Mouse (Mus musculus) thymus, adult 2 months (tissue): ENCODE results near the gene Eid3. TPM values are rescaled to one million over a fixed set of nuclear protein-coding genes. Genes with fewer than 3 reads are reported as not detected.

ENCODE experiments used
- DNase-seq: peaks from one replicate; pipeline ENCODE4 v3.0.0; 2021
- H3K27ac ChIP-seq: fragments of 200-500 bp; 2 replicates; pipeline ENCODE4 v1.5.1; 2012; ENCODE audit warnings: low read length, control low read depth; ENCODE audit not compliant: control insufficient read depth, insufficient read depth
- H3K27me3 ChIP-seq: fragments of 200-500 bp; 2 replicates; pipeline ENCODE4 v1.6.1; 2012; ENCODE audit warnings: mild to moderate bottlenecking, low read length, moderate library complexity, mixed read lengths; ENCODE audit not compliant: control insufficient read depth, insufficient read depth
- H3K36me3 ChIP-seq: fragments of 200-500 bp; 2 replicates; pipeline ENCODE4 v1.6.1; 2012; ENCODE audit warnings: mild to moderate bottlenecking, low read length, moderate library complexity; ENCODE audit not compliant: control insufficient read depth, insufficient read depth
- H3K4me1 ChIP-seq: fragments of 200-500 bp; replicated peaks from 2 replicates; pipeline ENCODE4 v1.6.1; 2012; ENCODE audit warnings: low read length; ENCODE audit not compliant: control insufficient read depth, insufficient read depth
- H3K4me3 ChIP-seq: fragments of 200-500 bp; 2 replicates; pipeline ENCODE4 v1.5.1; 2012; ENCODE audit warnings: mild to moderate bottlenecking, low read length, control low read depth, moderate library complexity; ENCODE audit not compliant: control insufficient read depth, insufficient read depth
- CTCF ChIP-seq: fragments of 200-500 bp; IDR thresholded peaks from 2 replicates; pipeline ENCODE4 v1.5.1; 2012; ENCODE audit warnings: mild to moderate bottlenecking, control low read depth, low read length, moderate library complexity, borderline replicate concordance; ENCODE audit not compliant: control insufficient read depth, poor library complexity, insufficient read depth; ENCODE audit errors: extremely low read depth
- POLR2A ChIP-seq: fragments of 200-500 bp; IDR thresholded peaks from 2 replicates; pipeline ENCODE4 v1.6.1; 2012; ENCODE audit warnings: mild to moderate bottlenecking, low read length, control low read depth, moderate library complexity; ENCODE audit not compliant: control insufficient read depth, poor library complexity, insufficient read depth; ENCODE audit errors: extremely low read depth
- WGBS: fragments of 180-500 bp; shearing (Covaris S2); methylation state at CpG from one replicate; pipeline ENCODE4 v1.1.7; 2018; 5-methylcytosine and 5-hydroxymethylcytosine counted together
- polyA plus RNA-seq: library from polyadenylated mRNA; depleted of rRNA; stranded (reverse); fragments of >200 nt; gene quantifications from 2 replicates; pipeline ENCODE4 v1.2.3, GENCODE M21; 2012; rRNA removed

Eid3 gene
- 0.37 and 0.46 TPM in 2 replicates for polyA plus RNA-seq

DNA sequence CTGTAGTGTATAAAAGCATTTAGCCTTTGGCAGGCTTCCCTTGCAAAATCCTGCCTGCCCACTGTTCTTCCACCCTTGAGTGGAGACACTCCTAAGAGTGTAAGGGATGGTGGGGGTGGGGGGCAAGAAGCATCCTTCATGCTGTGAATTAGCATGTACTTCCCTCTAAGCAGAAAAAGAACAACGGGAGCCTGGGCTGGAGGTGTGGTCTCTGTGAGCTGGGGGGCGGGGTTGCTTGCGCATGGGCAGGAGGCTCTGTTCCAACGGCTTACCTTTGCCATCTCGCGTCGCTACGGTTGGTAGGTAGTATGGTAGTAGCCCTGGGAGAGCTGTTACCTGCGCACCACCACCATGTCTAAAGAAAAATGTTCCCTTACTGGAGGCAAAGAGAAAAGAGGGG, at the start of gene Eid3:
Gene Eid3 (plus strand): TSS at position 271 of the 400 bp plus-strand sequence.
- H3K36me3 ChIP-seq, result no peaks in the 10 kb centered on the region
- TF ChIP-seq POLR2A, result no peak
- no peak for TF ChIP-seq CTCF
- peak within 1 kb of the TSS; percentile 4 for H3K4me3 ChIP-seq
- H3K4me1 ChIP-seq, result peaks cover 8% of the 10 kb centered on the region
- peak; percentile 41 for DNase-seq
- no peak within 1 kb of the TSS for H3K27ac ChIP-seq
- WGBS, result 56% methylated on average over 9 of the region's 9 CpGs
- H3K27me3 ChIP-seq, result no peaks in the 10 kb centered on the region

DNA sequence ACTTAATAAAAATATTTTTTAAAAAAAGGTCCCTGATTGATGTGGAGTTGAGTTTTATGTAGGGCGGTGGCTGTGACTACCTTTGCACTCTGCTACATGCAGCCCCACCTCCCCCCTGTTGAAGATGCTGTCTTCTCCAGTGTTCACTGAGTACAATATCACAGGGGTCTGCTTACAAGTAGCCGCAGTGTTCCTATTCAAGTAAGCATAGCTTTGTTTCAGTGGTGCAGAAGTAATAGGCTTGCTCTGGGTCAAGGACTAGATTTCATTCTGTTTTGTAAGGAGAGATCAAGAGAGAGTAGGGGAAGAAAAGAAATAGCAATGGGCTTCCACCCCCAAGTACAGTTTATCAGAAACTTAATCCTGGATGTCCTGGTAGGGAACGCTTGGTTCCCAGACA, 48.9 kb upstream of the Eid3 start:
- Histone ChIP-seq H3K4me3 (no peak overlapping the region), H3K27me3 (no peaks in the 10 kb centered on the region), H3K27ac (no peak overlapping the region), H3K4me1 (peaks cover 13% of the 10 kb centered on the region), H3K36me3 (no peaks in the 10 kb centered on the region)
- no peak for DNase-seq
- TF ChIP-seq POLR2A (no peak), CTCF (no peak)
- WGBS, result 93% methylated on average over 3 of the region's 3 CpGs

DNA sequence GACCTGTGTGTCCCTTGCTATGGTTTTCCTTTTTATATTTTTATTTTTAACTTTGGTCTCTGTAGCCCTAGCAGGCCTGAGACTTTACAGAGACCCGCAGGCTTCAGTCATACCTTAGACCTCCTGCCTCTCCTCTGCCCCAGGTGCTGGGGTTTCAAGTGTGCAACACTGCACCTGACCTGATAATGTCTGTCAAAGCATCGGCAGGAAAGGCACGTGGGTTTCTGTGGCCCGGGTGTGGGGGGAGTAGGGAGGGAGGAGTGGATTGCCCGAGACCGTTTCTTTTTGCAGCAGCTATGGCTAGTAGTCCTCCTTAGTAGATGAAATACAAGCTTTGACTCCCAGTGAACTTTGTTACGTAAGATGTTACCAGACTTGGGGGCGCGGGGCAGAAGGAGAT, 48.5 kb upstream of the Eid3 start:
- no peak for TF ChIP-seq POLR2A
- no peak for TF ChIP-seq CTCF
- peak; percentile 37 for DNase-seq
- H3K4me3 ChIP-seq, result no peak overlapping the region
- WGBS, result 32% methylated on average over 9 of the region's 9 CpGs
- no peaks in the 10 kb centered on the region for H3K27me3 ChIP-seq
- no peaks in the 10 kb centered on the region for H3K36me3 ChIP-seq
- peaks cover 13% of the 10 kb centered on the region for H3K4me1 ChIP-seq
- H3K27ac ChIP-seq, result no peak overlapping the region

DNA sequence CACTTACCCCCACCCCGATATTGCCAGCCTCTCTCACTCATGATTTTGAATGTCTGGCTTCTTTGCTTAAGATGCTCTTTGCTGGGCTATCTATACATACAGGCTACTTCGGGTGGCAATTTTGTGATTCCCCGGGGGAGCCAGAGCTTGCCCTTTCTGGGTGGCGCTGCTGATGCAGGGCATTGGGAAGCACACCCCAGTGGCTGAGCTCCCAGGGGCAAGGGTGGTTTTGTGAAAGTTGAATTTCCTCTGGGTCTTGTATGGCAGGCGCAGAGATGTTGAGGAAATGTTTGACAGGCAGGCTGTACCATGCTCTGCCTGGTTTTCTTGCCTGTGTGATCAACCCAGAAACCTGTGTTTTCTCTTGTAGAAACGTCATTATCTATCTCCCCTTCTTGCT, 47.8 kb upstream of the Eid3 start:
- Histone ChIP-seq H3K27ac (no peak overlapping the region), H3K36me3 (no peaks in the 10 kb centered on the region), H3K4me3 (no peak overlapping the region), H3K27me3 (no peaks in the 10 kb centered on the region), H3K4me1 (peaks cover 13% of the 10 kb centered on the region)
- DNase-seq, result no peak
- TF ChIP-seq CTCF (no peak), POLR2A (no peak)
- 80% methylated on average over 6 of the region's 6 CpGs for WGBS

DNA sequence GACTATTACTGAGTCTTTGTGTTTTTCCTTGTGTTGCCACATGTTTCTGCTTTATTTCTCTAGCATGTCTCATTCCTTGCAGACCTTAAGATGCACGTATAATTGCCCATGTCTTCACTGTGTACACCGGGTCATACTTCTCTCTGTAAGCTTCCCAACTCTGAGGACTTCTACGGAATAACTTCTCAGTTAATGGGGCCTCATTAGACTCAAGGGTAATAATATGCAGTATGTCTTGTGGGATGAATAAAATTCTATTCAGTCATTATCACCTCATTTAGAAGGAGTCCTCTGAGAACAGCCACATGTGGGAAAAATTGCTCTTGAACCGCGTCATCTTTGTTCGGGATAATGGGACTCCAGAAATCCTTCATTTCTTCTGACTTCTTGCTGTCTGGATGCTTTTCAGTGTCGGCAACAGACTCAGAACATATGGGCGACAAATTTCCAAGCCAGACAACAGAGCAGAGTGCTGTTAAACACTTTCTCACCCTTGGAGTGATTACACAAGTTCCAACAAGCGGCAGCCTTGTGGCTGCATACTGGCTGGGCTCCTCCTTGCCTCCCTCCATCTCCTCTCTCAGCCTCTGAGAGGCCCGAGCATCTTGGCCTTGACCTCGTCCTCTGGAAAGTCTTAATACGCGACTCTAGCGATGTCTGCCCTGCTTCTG, 43.2 kb upstream of the Eid3 start:
- Histone ChIP-seq H3K27ac (no peak overlapping the region), H3K36me3 (no peaks in the 10 kb centered on the region), H3K4me1 (peaks cover 3% of the 10 kb centered on the region; the same call in 1 of the 2 replicates), H3K4me3 (no peak overlapping the region), H3K27me3 (no peaks in the 10 kb centered on the region)
- DNase-seq, result no peak
- no peak for TF ChIP-seq POLR2A
- no peak for TF ChIP-seq CTCF
- WGBS, result 92% methylated on average over 14 of the region's 14 CpGs

DNA sequence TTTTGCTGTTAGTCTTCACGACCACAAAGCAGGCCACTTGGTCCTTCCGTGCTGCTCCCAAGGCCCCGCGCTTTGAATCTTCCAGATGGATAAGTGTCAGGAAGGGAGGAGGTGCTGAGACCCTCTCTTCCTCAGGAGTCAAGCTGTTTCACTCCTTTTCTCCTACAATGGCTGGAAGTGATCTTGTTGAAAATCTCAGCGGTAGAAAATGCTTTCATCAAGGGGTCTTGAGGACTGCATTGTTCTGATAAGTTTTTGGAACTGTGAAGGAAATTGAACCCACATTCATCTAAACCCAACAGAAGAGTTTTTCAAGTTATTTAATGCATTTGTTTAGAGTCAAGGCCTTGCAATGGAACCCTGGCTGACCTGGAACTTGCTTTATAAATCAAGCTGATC, 42.6 kb upstream of the Eid3 start:
- no peak for DNase-seq
- no peak overlapping the region for H3K27ac ChIP-seq
- no peaks in the 10 kb centered on the region for H3K27me3 ChIP-seq
- TF ChIP-seq POLR2A, result no peak
- no peak for TF ChIP-seq CTCF
- no peaks in the 10 kb centered on the region for H3K36me3 ChIP-seq
- no peak overlapping the region for H3K4me3 ChIP-seq
- no peaks in the 10 kb centered on the region; the same call in 1 of the 2 replicates for H3K4me1 ChIP-seq
- 94% methylated on average over 5 of the region's 5 CpGs for WGBS
